Mouse (Mus musculus): ENCODE measurements at regions not wholly inside any gene's neighbourhood (a gene's known extent, or its start where the extent isn't known, plus 50 kb on each side); places are given as distances from the start of the nearest gene placed in this dataset.

DNA sequence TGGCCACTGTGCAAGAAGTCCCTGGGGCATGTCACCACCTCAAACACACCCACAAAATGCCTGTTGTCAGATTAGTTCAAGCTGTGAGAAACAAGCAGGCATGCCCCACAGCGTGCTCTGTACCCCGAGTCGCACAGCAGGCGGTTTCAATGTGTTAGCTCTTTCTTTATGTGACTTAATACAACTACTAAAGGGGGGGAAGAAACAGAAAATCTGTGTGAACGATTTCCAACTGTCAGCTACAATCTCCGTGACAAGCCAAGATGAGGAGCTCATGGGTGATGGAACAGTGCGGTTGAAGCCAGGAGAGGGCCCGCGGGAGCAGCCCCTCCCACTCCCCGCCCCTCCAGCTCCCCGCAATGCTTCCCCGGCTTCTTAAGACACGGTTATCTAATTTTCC is 180.7 kb downstream of the Setd4 start:
- H3K4me1 ChIP-seq (replicated peaks): peaks cover 13% of the 10 kb centered on the region
- H3K27ac ChIP-seq: no peak overlapping the region
- H3K36me3 ChIP-seq: no peaks in the 10 kb centered on the region
- peaks cover 10% of the 10 kb centered on the region for H3K27me3 ChIP-seq (ENCODE audit: insufficient read depth, poor library complexity, severe bottlenecking)
- WGBS: 15% methylated on average over 13 of the region's 13 CpGs
- H3K4me3 ChIP-seq: peak overlapping the region; percentile 20
- no peak for DNase-seq (ENCODE audit: low spot score)
- H3K9me3 ChIP-seq: no peaks in the 10 kb centered on the region

DNA sequence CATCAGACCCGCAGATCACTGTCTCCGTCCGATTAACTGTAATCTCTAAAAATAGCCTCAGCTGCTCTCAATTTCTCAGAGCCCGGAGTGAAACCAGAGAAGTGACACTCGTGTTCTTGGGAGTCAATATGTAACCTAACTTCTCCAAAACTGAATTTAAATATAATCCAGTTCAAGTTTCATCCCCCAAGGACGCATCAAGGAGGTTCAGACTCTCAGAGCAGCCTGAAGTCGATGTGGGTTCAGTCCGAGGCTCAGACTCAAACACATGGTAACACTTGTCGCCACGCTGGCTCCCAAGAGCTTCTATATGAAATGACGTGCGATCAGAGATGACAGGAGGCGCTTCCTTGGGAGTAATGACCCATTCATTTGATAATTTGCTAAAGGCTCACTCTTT is 181.6 kb downstream of the Setd4 start:
- 77% methylated on average over 13 of the region's 13 CpGs for WGBS
- DNase-seq (ENCODE audit: low spot score): no peak
- H3K9me3 ChIP-seq: no peaks in the 10 kb centered on the region
- no peak overlapping the region for H3K27ac ChIP-seq
- H3K36me3 ChIP-seq: no peaks in the 10 kb centered on the region
- H3K27me3 ChIP-seq (ENCODE audit: insufficient read depth, poor library complexity, severe bottlenecking): peaks cover 10% of the 10 kb centered on the region
- peaks cover 16% of the 10 kb centered on the region for H3K4me1 ChIP-seq (replicated peaks)
- no peak overlapping the region for H3K4me3 ChIP-seq

DNA sequence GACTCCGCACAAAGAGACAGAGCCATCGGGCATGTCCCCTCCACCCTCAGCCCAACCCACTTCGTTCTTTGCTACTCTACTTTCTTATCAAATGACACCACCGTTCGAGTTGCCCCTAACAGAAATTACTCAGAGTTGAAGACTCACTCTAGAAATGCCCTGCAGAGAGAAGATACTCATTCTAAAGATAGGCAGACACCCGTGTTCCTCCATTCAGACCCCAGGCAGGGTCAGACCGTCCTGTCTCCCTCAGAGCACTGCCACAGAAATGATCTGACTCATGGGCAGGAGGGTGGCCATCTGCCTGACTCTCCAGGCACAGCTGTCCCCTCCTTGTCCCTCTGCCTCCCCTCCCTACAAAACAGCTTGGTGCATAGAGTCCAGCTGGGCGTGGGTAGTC is 185.6 kb downstream of the Setd4 start:
- no peak for DNase-seq (ENCODE audit: low spot score)
- 82% methylated on average over 8 of the region's 8 CpGs for WGBS

GRCm38 (mm10) chr16:93417831-93418230 is 186.0 kb downstream of the Setd4 start:
- 86% methylated on average over 8 of the region's 8 CpGs for WGBS
- peaks cover 1% of the 10 kb centered on the region; the same call in 1 of the 2 replicates for H3K27me3 ChIP-seq (ENCODE audit: insufficient read depth, poor library complexity, severe bottlenecking)
- H3K4me3 ChIP-seq: no peak overlapping the region
- DNase-seq (ENCODE audit: low spot score): no peak
- H3K4me1 ChIP-seq (replicated peaks): peaks cover 8% of the 10 kb centered on the region
- H3K36me3 ChIP-seq: no peaks in the 10 kb centered on the region
- H3K27ac ChIP-seq: peak overlapping the region; percentile 24; the same call in 1 of the 2 replicates
- no peaks in the 10 kb centered on the region for H3K9me3 ChIP-seq

More for the DNA sequence above, 185.6 kb downstream of the Setd4 start:
- Histone ChIP-seq H3K4me3 (no peak overlapping the region), H3K9me3 (no peaks in the 10 kb centered on the region), H3K27me3 (ENCODE audit: insufficient read depth, poor library complexity, severe bottlenecking) (peaks cover 5% of the 10 kb centered on the region; the same call in 1 of the 2 replicates), H3K4me1 (replicated peaks) (peaks cover 12% of the 10 kb centered on the region), H3K27ac (0 out of 2 replicates have a peak overlapping the region, but pooled peaks have one; percentile 24), H3K36me3 (no peaks in the 10 kb centered on the region)

DNA sequence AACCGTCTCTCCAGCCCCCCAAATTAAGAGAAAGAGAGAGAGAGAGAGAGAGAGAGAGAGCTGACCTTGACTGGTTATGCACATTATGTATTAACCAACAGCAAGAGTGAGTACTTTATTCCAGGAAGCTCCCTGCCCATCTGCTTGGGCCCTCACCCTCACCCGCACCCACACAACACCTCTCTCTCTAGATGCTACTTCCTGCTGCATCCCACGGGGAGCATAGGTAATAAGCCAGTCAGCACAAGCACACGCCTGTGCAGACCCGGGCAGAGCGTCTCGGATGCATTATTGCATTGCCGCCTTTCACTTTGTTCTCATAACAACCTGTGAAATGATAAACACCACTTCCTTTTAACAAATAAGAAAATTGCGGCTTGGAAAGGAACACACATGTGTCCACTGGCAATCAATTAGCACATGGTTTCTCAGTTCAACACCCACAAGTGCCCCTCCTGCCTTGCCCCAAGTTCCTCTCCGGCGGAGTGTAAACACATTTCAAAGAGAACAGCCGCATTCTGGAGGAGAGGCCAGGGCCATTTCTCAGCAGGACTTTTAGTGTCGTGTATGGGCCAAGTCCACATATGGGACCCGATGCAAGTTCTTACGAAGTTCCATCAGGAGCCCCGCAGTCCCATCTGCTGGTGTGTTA is 211.7 kb downstream of the Setd4 start:
- H3K27ac ChIP-seq: no peak overlapping the region
- WGBS: 68% methylated on average over 16 of the region's 16 CpGs
- DNase-seq (ENCODE audit: low spot score): no peak

DNA sequence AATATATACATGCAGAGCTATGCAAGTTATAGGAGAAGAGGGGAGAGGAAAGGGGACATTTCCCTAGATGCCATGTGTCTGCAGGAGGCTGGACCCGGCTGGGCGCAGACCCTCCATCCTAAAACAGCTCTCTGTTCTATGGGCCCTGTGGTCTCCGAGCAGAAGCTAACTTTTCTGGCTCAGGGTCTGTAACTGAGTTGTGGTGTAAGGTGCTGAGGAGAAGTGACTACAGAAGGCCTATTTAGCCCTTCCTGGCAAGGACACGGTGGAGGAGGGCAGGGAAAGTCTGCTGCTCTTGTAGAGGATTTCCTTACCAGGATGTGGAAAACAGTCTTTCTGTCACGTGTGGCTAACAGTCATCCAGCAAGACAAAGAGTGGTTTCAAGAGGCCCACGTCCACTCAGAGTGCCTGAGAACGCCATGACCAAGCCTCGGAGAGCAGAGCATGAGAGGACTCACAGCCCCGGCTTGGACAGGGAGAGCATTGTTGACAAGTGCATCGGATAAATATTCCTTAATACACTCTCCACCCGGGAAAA is 216.2 kb downstream of the Setd4 start:
- WGBS: 82% methylated on average over 11 of the region's 11 CpGs
- Histone ChIP-seq H3K27me3 (ENCODE audit: insufficient read depth, poor library complexity, severe bottlenecking) (no peaks in the 10 kb centered on the region), H3K4me3 (no peak overlapping the region), H3K4me1 (replicated peaks) (no peaks in the 10 kb centered on the region), H3K27ac (no peak overlapping the region), H3K36me3 (no peaks in the 10 kb centered on the region), H3K9me3 (no peaks in the 10 kb centered on the region)
- no peak for DNase-seq (ENCODE audit: low spot score)

More for the DNA sequence above, 211.7 kb downstream of the Setd4 start:
- H3K36me3 ChIP-seq: no peaks in the 10 kb centered on the region
- H3K4me3 ChIP-seq: no peak overlapping the region
- H3K4me1 ChIP-seq (replicated peaks): peaks cover 6% of the 10 kb centered on the region
- H3K9me3 ChIP-seq: no peaks in the 10 kb centered on the region
- no peaks in the 10 kb centered on the region for H3K27me3 ChIP-seq (ENCODE audit: insufficient read depth, poor library complexity, severe bottlenecking)

GRCm38 (mm10) chr16:93384039-93384537 is 219.8 kb downstream of the Setd4 start:
- Histone ChIP-seq H3K27ac (no peak overlapping the region), H3K36me3 (no peaks in the 10 kb centered on the region), H3K9me3 (no peaks in the 10 kb centered on the region), H3K27me3 (ENCODE audit: insufficient read depth, poor library complexity, severe bottlenecking) (no peaks in the 10 kb centered on the region), H3K4me1 (replicated peaks) (peaks cover 9% of the 10 kb centered on the region), H3K4me3 (no peak overlapping the region)
- 73% methylated on average over 8 of the region's 8 CpGs for WGBS
- DNase-seq (ENCODE audit: low spot score): no peak

GRCm38 (mm10) chr16:93382945-93383344 is 220.9 kb downstream of the Setd4 start:
- Histone ChIP-seq H3K9me3 (no peaks in the 10 kb centered on the region), H3K4me3 (no peak overlapping the region), H3K36me3 (no peaks in the 10 kb centered on the region), H3K27ac (no peak overlapping the region), H3K4me1 (replicated peaks) (peaks cover 9% of the 10 kb centered on the region), H3K27me3 (ENCODE audit: insufficient read depth, poor library complexity, severe bottlenecking) (no peaks in the 10 kb centered on the region)
- no peak for DNase-seq (ENCODE audit: low spot score)
- 88% methylated on average over 3 of the region's 3 CpGs for WGBS

- Histone ChIP-seq H3K27me3 (ENCODE audit: insufficient read depth, poor library complexity, severe bottlenecking) (no peaks in the 10 kb centered on the region), H3K36me3 (no peaks in the 10 kb centered on the region), H3K9me3 (no peaks in the 10 kb centered on the region), H3K4me3 (no peak overlapping the region), H3K4me1 (replicated peaks) (peaks cover 9% of the 10 kb centered on the region), H3K27ac (no peak overlapping the region; the same call in 1 of the 2 replicates)
- WGBS: 81% methylated on average over 13 of the region's 13 CpGs
- no peak for DNase-seq (ENCODE audit: low spot score)
Measured at GRCm38 (mm10) chr16:93380717-93381671, 222.9 kb downstream of the Setd4 start.

DNA sequence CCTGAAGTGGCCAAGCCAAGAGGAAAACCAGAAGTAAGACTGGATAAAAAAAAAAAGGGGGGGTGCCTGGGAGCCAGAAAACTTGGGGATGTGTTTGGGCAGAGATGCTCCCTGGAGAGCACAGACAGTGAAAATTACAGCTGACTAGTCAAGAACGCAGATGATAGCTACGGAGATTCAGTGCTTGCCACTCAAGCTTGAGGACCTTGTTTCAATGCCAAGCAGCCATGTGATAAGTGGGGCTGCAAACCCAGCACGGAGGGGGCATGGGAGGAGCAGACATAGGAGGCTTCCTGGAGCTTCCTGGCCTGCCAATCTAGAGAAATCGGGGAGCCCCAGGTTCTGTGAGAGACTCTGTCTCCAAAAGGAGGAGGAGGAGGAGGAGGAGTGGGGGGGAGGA is 223.7 kb downstream of the Setd4 start:
- no peak for DNase-seq (ENCODE audit: low spot score)
- Histone ChIP-seq H3K36me3 (no peaks in the 10 kb centered on the region), H3K27ac (peak overlapping the region; percentile 45; the same call in 1 of the 2 replicates), H3K9me3 (no peaks in the 10 kb centered on the region), H3K27me3 (ENCODE audit: insufficient read depth, poor library complexity, severe bottlenecking) (no peaks in the 10 kb centered on the region), H3K4me3 (no peak overlapping the region), H3K4me1 (replicated peaks) (peaks cover 9% of the 10 kb centered on the region)
- 56% methylated on average over 4 of the region's 4 CpGs for WGBS

GRCm38 (mm10) chr16:93379611-93380010 is 224.3 kb downstream of the Setd4 start:
- Histone ChIP-seq H3K9me3 (no peaks in the 10 kb centered on the region), H3K4me1 (replicated peaks) (peaks cover 9% of the 10 kb centered on the region), H3K36me3 (no peaks in the 10 kb centered on the region), H3K27me3 (ENCODE audit: insufficient read depth, poor library complexity, severe bottlenecking) (no peaks in the 10 kb centered on the region), H3K27ac (no peak overlapping the region), H3K4me3 (no peak overlapping the region)
- 73% methylated on average over 6 of the region's 6 CpGs for WGBS
- DNase-seq (ENCODE audit: low spot score): no peak

- 0 out of 2 replicates have a peak, but pooled peaks cover 5% of the 10 kb centered on the region for H3K27me3 ChIP-seq (ENCODE audit: insufficient read depth, poor library complexity, severe bottlenecking)
- H3K4me3 ChIP-seq: no peak overlapping the region
- DNase-seq (ENCODE audit: low spot score): no peak
- no peaks in the 10 kb centered on the region for H3K36me3 ChIP-seq
- H3K27ac ChIP-seq: no peak overlapping the region
- 88% methylated on average over 6 of the region's 6 CpGs for WGBS
- H3K9me3 ChIP-seq: no peaks in the 10 kb centered on the region
- H3K4me1 ChIP-seq (replicated peaks): peaks cover 10% of the 10 kb centered on the region
Measured at GRCm38 (mm10) chr16:93374669-93375068, 229.2 kb downstream of the Setd4 start.

All from hindbrain, embryonic 10.5 days (tissue).